10 mouse cellular contexts compared by ENCODE assay signal in the genomic region with DNA sequence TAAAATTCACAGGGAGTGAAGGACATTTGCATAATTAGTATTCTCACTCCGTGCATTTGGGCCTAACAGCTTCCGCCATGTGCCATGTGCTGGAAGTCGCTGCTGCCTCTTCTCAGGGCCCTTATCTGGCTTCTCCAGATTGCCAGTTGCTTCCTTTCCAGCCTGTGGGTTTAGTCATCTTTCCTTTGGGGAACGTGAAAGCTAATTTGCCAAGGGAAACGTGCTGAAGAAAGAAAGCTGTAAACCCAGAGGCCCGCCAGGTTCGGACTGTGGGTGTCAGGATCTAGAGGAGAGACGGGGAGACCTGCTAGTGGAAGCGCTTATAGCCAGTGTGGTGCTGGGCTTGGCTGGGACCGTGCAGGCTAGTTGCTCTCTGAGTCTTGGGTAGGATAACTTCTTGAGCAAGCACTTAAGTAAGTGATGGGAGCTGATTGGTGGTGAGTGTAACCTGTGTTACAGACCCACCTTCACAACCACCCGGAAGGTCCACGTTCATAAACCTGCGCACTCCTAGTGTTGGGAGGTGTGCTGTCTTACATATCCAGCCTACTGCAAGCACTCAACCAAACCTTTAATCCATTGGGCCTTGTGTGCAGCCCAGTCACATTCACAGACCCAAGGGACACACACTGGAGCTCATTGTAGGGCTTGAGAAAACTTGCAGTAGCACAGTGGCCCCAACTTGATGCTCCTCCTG. TPM values are rescaled to one million over a fixed set of nuclear protein-coding genes. Genes with fewer than 3 reads are reported as not detected.
DNase-seq lines count a peak whose midpoint lies in the region; ATAC-seq and TF ChIP-seq lines count a peak whose summit lies in the region.
"Had no signal": no experiment of that assay in that cellular context is flagged by ENCODE, and none has a peak within 500 bp of the region (broad histone marks: within the 10 kb centered on the region; RNA-seq: fewer than 3 reads in every experiment).

No protein-coding gene starts in this region.

- WGBS in forebrain, embryonic 15.5 days: 56% methylated on average over 13 of the region's 13 CpGs
- 69% methylated on average over 13 of the region's 13 CpGs for WGBS in hindbrain, postnatal 0 days

- peak; percentile 28 for ATAC-seq in forebrain, embryonic 15.5 days (replicated peaks)
- 0 out of 2 replicates have a peak, but pooled peaks have one; percentile 0 for ATAC-seq in hindbrain, postnatal 0 days

- H3K9ac ChIP-seq in forebrain, embryonic 15.5 days (replicated peaks): no peak overlapping the region
- no peak overlapping the region for H3K9ac ChIP-seq in hindbrain, postnatal 0 days (replicated peaks; ENCODE audit: low read length)

- H3K27ac ChIP-seq in forebrain, embryonic 15.5 days (replicated peaks): peak overlapping the region; percentile 46
- H3K27ac ChIP-seq in hindbrain, postnatal 0 days: no peak overlapping the region

- DNase-seq in right cerebral cortex, postnatal 25 days: peak; percentile 38
- no peak for DNase-seq in right cerebral cortex, postnatal 4 days
- DNase-seq in hindbrain, postnatal 0 days (ENCODE audit: low spot score): no peak
- DNase-seq in yolk sac, embryonic 10.5 days (ENCODE audit: low spot score): peak; percentile 26
- no peak for DNase-seq in right cerebral cortex, adult 2 months (ENCODE audit: low spot score in 2 of 2)
- no peak for DNase-seq in right cerebral cortex, postnatal 10 days (ENCODE audit: low spot score in 2 of 2)
- no peak for DNase-seq in cerebellum, postnatal 14 days

- H3K9me3 ChIP-seq in forebrain, embryonic 15.5 days: no peaks in the 10 kb centered on the region
- H3K9me3 ChIP-seq in hindbrain, postnatal 0 days (ENCODE audit: low read length): no peaks in the 10 kb centered on the region

- no peaks in the 10 kb centered on the region for H3K27me3 ChIP-seq in forebrain, embryonic 15.5 days
- no peaks in the 10 kb centered on the region for H3K27me3 ChIP-seq in hindbrain, postnatal 0 days (ENCODE audit: insufficient read depth, low read length)

- TF ChIP-seq CTCF in hindbrain, postnatal 0 days (IDR thresholded peaks at IDR 0.05; ENCODE audit: low read depth): no peak

- H3K36me3 ChIP-seq in forebrain, embryonic 15.5 days: peaks cover 37% of the 10 kb centered on the region
- H3K36me3 ChIP-seq in hindbrain, postnatal 0 days (ENCODE audit: insufficient read depth, low read length): peaks cover 27% of the 10 kb centered on the region

- no peak overlapping the region for H3K4me2 ChIP-seq in forebrain, embryonic 15.5 days (replicated peaks)
- H3K4me2 ChIP-seq in hindbrain, postnatal 0 days (ENCODE audit: low read depth, low read length): no peak overlapping the region

- H3K4me3 ChIP-seq in forebrain, embryonic 15.5 days: no peak overlapping the region
- H3K4me3 ChIP-seq in hindbrain, postnatal 0 days (ENCODE audit: low read length): no peak overlapping the region

- H3K4me1 ChIP-seq in forebrain, embryonic 15.5 days: peaks cover 13% of the 10 kb centered on the region
- H3K4me1 ChIP-seq in hindbrain, postnatal 0 days (ENCODE audit: insufficient read depth, low read length): no peaks in the 10 kb centered on the region

RNA-seq across cellular contexts. Expression of a gene that starts 42.6 kb away (rescaled TPM):
- not detected in 2 replicates for polyA plus RNA-seq in forebrain, embryonic 15.5 days (2015; fragmentation: Nextera tagmentation; extraction: Ambion mirVana)
- total RNA-seq in hindbrain, postnatal 0 days (2014; rRNA removed): not detected in 2 replicates
- polyA plus RNA-seq in hindbrain, postnatal 0 days (2015; fragmentation: Nextera tagmentation; extraction: Ambion mirVana): not detected in 2 replicates
- total RNA-seq: left cerebral cortex, postnatal 14 days; neutrophil, adult 5-6 weeks had no signal

RNA-seq across cellular contexts. Expression of a gene that starts 59.1 kb away (rescaled TPM):
- not detected in 2 replicates for polyA plus RNA-seq in forebrain, embryonic 15.5 days (2015; fragmentation: Nextera tagmentation; extraction: Ambion mirVana)
- not detected in 2 replicates for total RNA-seq in hindbrain, postnatal 0 days (2014; rRNA removed)
- not detected in 2 replicates for polyA plus RNA-seq in hindbrain, postnatal 0 days (2015; fragmentation: Nextera tagmentation; extraction: Ambion mirVana)
- total RNA-seq: left cerebral cortex, postnatal 14 days; neutrophil, adult 5-6 weeks had no signal

Comparison
In these comparisons a context has a peak if more than half of its experiments do, and no peak if none do; other contexts are left out.
1. DNase-seq: peak in right cerebral cortex, postnatal 25 days (single experiment) and yolk sac, embryonic 10.5 days (single experiment); none in right cerebral cortex, postnatal 4 days (single experiment), hindbrain, postnatal 0 days (single experiment), right cerebral cortex, adult 2 months (0 of 2), right cerebral cortex, postnatal 10 days (0 of 2) and cerebellum, postnatal 14 days (0 of 2).